ENCODE assay signal across 13 mouse cellular contexts in genomic region chr19:18692768-18693167, GRCm38 (mm10). TPM values are rescaled to one million over a fixed set of nuclear protein-coding genes. Genes with fewer than 3 reads are reported as not detected.
"Had no signal": no experiment of that assay in that cellular context is flagged by ENCODE, and none has a peak within 500 bp of the region (broad histone marks: within the 10 kb centered on the region; RNA-seq: fewer than 3 reads in every experiment).

No protein-coding gene starts in this region.

- H3K4me2 ChIP-seq: lung, embryonic 14.5 days; midbrain, embryonic 12.5 days had no signal

- H3K27me3 ChIP-seq: megakaryocyte, embryonic 14.5 days; midbrain, embryonic 12.5 days had no signal

- H3K27ac ChIP-seq: left cerebral cortex, adult 2 months; limb, embryonic 10.5 days; macrophage; midbrain, embryonic 12.5 days had no signal

- H3K9ac ChIP-seq: lung, embryonic 14.5 days; midbrain, embryonic 12.5 days had no signal

- ATAC-seq: midbrain, embryonic 16.5 days had no signal

- H3K4me1 ChIP-seq: limb, embryonic 10.5 days; midbrain, embryonic 12.5 days had no signal

- H3K9me3 ChIP-seq: limb, embryonic 10.5 days; megakaryocyte, embryonic 14.5 days; midbrain, embryonic 12.5 days had no signal

- H3K4me3 ChIP-seq: left cerebral cortex, adult 2 months; limb, embryonic 10.5 days; midbrain, embryonic 12.5 days had no signal

- DNase-seq: kidney, adult 18-20 months; kidney, postnatal 14 days; lung, embryonic 14.5 days; lung, postnatal 10 days; right cerebral cortex, postnatal 14 days; thymus, adult 18-20 months; thymus, postnatal 14 days had no signal

RNA-seq across cellular contexts. Expression of gene Trpm6, which starts 57.0 kb away (rescaled TPM):
- polyA plus RNA-seq: macrophage had no signal
